Mouse (Mus musculus): ENCODE data around the gene Lonrf2.

DNA sequence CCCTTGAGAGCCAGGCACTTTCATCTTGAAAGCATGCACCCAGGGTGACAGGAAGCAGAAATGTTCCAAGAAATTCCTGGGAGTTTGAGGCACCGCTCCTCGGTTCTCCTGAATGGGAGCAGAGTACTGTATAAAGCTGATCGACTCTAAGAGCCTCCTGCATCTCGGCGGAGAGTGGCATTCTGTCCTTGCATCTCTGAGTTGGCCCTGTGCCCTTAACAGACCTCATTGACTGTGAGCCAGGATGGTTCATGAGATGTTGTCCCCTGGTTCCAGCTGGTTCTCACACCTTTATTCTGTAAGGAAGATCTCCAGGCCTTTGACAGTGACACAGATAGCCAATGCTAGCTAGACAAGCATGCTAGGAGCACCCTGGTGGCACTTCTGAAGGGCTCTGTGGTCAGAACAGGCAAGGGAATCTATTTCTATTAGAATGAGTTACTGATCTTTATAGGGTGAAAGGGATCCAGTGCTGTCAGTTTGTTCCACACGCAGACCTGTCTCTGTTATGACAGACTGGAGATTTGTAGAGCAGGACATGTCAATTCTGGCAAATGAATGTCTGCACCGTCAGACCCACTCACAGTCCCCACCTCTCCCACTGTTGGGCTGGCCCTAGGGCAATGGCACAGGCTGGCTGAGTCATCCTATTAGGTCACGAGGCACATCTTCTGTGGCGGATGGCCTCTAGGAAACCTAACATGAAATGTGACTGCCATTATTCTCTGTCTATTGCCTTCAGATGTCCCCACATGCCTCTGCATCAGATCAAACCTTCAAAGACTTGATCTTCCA lies 45.3 kb downstream of the Lonrf2 start:
- TF ChIP-seq CTCF (IDR thresholded peaks at IDR 0.05; ENCODE audit: low read depth, low read length) (no peak), TAL1 (conservative IDR thresholded peaks at IDR 0.05; ENCODE audit: low read depth, low read length) (no peak)

Data from G1E (cell line).